Mouse (Mus musculus) stomach, embryonic 14.5 days (tissue): ENCODE measurements around the gene Med20. TPM values are rescaled to one million over a fixed set of nuclear protein-coding genes. Genes with fewer than 3 reads are reported as not detected.
"Not testable (repeated sequence)": the region's sequence is repeated elsewhere in the genome, so short reads cannot be mapped to it uniquely, and the experiment has no call there.

Experiments
- ATAC-seq: fragments of 200-750 bp; cut with Nextera tagmentation; 2 replicates; pipeline ENCODE4 v1.8.0; 2017; ENCODE audit warnings: low read depth, moderate TSS enrichment; ENCODE audit not compliant: insufficient number of reproducible peaks, insufficient read depth, low FRiP score
- H3K27ac ChIP-seq: fragments of 300-500 bp; sonication (generic); 2 replicates; pipeline ENCODE4 v1.5.1; 2014; ENCODE audit warnings: mild to moderate bottlenecking, low read length, moderate library complexity, mixed read lengths
- H3K27me3 ChIP-seq: fragments of 300-500 bp; sonication (generic); 2 replicates; pipeline ENCODE4 v1.6.1; 2014; ENCODE audit warnings: low read length, control low read depth, mixed read lengths; ENCODE audit not compliant: control insufficient read depth, insufficient read depth
- H3K36me3 ChIP-seq: fragments of 300-500 bp; sonication (generic); 2 replicates; pipeline ENCODE4 v1.6.1; 2014; ENCODE audit warnings: mild to moderate bottlenecking, control low read depth, low read length, moderate library complexity, mixed read lengths; ENCODE audit not compliant: control insufficient read depth, insufficient read depth
- H3K4me1 ChIP-seq: fragments of 300-500 bp; sonication (generic); 2 replicates; pipeline ENCODE4 v1.6.1; 2014; ENCODE audit warnings: low read length, control low read depth, mixed read lengths; ENCODE audit not compliant: control insufficient read depth, insufficient read depth
- H3K4me2 ChIP-seq: fragments of 300-500 bp; sonication (generic); replicated peaks from 2 replicates; pipeline ENCODE4 v1.6.1; 2014; ENCODE audit warnings: low read depth, low read length, control low read depth
- H3K4me3 ChIP-seq: fragments of 300-500 bp; sonication (generic); 2 replicates; pipeline ENCODE4 v1.5.1; 2014; ENCODE audit warnings: low read depth, low read length, control low read depth
- H3K9ac ChIP-seq: fragments of 300-500 bp; sonication (generic); replicated peaks from 2 replicates; pipeline ENCODE4 v1.6.1; 2014; ENCODE audit warnings: low read depth, mild to moderate bottlenecking, control low read depth, low read length, moderate library complexity, mixed read lengths
- H3K9me3 ChIP-seq: fragments of 300-500 bp; sonication (generic); 2 replicates; pipeline ENCODE4 v1.6.1; 2016; ENCODE audit warnings: low read depth, low read length, control low read depth; ENCODE audit not compliant: control insufficient read depth
- WGBS: fragments of 180-500 bp; shearing (Covaris S2); extraction: QIAGEN DNeasy Blood & Tissue Kit; methylation state at CpG from one replicate; pipeline ENCODE4 v1.1.7; 2014; 5-methylcytosine and 5-hydroxymethylcytosine counted together
- polyA plus RNA-seq: library from polyadenylated mRNA; unstranded; fragments of >200 nt; fragmentation: Nextera tagmentation; extraction: Ambion mirVana; gene quantifications from 2 replicates; pipeline ENCODE4 v1.2.1, GENCODE M21; 2014

Gene Med20
- polyA plus RNA-seq, 1 experiment from 2014 or later, result 47.1 TPM

DNA sequence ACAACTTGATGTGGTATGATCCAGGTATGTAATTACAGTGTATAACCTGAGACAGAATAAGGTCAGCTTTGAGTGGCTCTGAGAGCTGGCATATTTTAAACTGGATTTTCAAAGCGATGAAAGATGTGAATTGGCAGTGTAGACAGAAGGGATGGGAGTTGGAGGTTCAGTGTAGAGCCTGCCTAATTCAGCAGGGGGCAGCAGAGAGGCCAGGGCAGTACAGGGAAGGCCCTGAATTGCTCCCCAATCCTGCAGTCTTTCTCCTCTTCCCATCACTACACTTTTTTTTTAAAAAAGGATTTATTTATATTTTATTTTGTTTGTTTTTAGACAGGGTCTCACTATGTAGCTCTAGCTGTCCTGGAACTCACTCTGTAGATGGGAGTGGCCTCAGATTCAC, 2.6 kb downstream of the Med20 start:
- WGBS, result 89% methylated on average over 1 of the region's 1 CpGs
- no peaks in the 10 kb centered on the region for H3K9me3 ChIP-seq
- no peak overlapping the region for H3K9ac ChIP-seq
- peaks cover 28% of the 10 kb centered on the region for H3K36me3 ChIP-seq
- H3K27ac ChIP-seq, result no peak overlapping the region
- H3K27me3 ChIP-seq, result no peaks in the 10 kb centered on the region
- peaks cover 18% of the 10 kb centered on the region for H3K4me1 ChIP-seq
- ATAC-seq, result no peak
- H3K4me2 ChIP-seq, result no peak overlapping the region
- H3K4me3 ChIP-seq, result no peak overlapping the region

- Histone ChIP-seq H3K4me3 (no peak overlapping the region), H3K27ac (no peak overlapping the region), H3K27me3 (no peaks in the 10 kb centered on the region), H3K9me3 (no peaks in the 10 kb centered on the region), H3K4me2 (no peak overlapping the region), H3K4me1 (peaks cover 8% of the 10 kb centered on the region), H3K9ac (no peak overlapping the region), H3K36me3 (peaks cover 38% of the 10 kb centered on the region)
- 91% methylated on average over 8 of the region's 8 CpGs for WGBS
- ATAC-seq, result no peak
These were observed 4.7 kb downstream of the Med20 start for GRCm38 (mm10) chr17:47616119-47616518.

GRCm38 (mm10) chr17:47616652-47617051, 5.3 kb downstream of the Med20 start:
- Histone ChIP-seq H3K4me1 (peaks cover 8% of the 10 kb centered on the region), H3K36me3 (peaks cover 38% of the 10 kb centered on the region), H3K27ac (no peak overlapping the region), H3K9ac (no peak overlapping the region), H3K9me3 (no peaks in the 10 kb centered on the region), H3K4me3 (no peak overlapping the region), H3K27me3 (no peaks in the 10 kb centered on the region), H3K4me2 (no peak overlapping the region)
- no peak for ATAC-seq
- 94% methylated on average over 4 of the region's 4 CpGs for WGBS

- no peak overlapping the region for H3K9ac ChIP-seq
- 91% methylated on average over 9 of the region's 9 CpGs for WGBS
- no peak for ATAC-seq
- H3K9me3 ChIP-seq, result no peaks in the 10 kb centered on the region
- H3K36me3 ChIP-seq, result peaks cover 46% of the 10 kb centered on the region
- H3K4me1 ChIP-seq, result no peaks in the 10 kb centered on the region; the same call in 1 of the 2 replicates
- no peak overlapping the region for H3K27ac ChIP-seq
- no peak overlapping the region for H3K4me2 ChIP-seq
- no peaks in the 10 kb centered on the region for H3K27me3 ChIP-seq
- H3K4me3 ChIP-seq, result no peak overlapping the region
These were observed 6.4 kb downstream of the Med20 start for GRCm38 (mm10) chr17:47617605-47618307.

DNA sequence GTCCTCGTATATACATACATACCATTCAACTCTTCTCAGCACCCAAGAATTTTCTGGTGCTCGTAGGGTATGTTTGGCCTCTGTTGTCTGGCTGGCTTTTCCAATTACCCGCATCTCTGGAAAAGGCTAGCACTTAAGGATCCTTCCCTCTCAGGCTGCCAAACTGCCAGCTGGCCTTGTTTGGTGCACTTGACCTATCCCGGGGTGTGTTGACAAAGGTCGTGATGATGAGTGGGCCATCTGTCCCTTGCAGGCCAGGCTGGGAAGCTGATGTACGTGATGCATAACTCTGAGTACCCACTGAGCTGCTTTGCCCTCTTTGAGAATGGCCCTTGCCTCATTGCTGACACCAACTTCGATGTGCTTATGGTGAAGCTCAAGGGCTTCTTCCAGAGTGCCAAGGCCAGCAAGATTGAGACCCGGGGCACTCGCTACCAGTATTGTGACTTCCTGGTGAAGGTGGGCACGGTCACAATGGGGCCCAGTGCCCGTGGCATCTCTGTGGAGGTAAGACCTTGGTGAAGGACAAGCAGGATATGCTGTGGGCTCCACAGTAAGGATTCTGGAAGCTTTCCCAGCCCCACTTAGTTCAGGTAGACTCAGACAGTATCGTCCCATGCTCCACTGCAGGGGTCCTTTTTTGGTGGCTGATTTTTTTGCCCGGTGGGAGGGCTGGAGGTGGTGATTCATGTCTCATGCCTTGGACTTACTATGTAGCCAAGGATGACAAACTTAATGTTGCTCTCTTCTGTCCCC, 7.4 kb downstream of the Med20 start:
- H3K9me3 ChIP-seq, result no peaks in the 10 kb centered on the region
- H3K9ac ChIP-seq, result no peak overlapping the region
- no peaks in the 10 kb centered on the region for H3K27me3 ChIP-seq
- H3K36me3 ChIP-seq, result peaks cover 53% of the 10 kb centered on the region
- no peak overlapping the region for H3K27ac ChIP-seq
- 85% methylated on average over 13 of the region's 13 CpGs for WGBS
- no peak overlapping the region for H3K4me3 ChIP-seq
- H3K4me2 ChIP-seq, result no peak overlapping the region
- no peaks in the 10 kb centered on the region for H3K4me1 ChIP-seq
- ATAC-seq, result no peak

DNA sequence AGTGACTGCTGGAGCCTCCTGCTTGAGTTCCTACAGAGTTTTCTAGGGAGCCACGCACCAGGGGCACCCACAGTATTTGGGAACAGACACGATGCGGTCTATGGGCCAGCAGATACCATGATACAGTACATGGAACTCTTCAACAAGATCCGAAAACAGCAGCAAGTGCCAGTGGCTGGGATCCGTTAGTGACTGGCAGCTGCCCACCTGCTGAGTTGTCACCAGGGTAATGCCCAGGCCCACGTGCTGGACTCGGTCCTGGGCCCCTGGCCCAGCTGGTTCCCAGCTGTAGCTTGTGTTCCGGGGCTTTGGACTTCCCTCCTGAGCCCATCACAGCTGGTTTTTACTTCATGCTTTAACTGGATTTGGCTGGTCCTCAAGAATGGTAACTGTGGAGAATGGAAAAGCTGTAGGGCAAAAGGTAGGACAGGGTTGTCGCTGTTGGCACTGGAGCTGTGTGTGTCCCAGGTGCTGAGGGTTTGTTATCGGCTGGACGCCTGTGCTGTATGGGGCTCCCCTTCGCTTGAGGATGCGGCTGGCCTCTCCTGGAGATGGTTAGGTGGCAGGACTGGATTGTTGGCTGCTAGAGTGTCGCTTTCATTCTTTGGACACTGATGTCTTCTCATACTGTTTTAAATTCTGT, 11.7 kb downstream of the Med20 start:
- Histone ChIP-seq H3K9ac (no peak overlapping the region), H3K36me3 (peaks cover 47% of the 10 kb centered on the region), H3K27me3 (no peaks in the 10 kb centered on the region), H3K4me1 (peaks cover 1% of the 10 kb centered on the region; the same call in 1 of the 2 replicates), H3K9me3 (no peaks in the 10 kb centered on the region), H3K4me2 (no peak overlapping the region), H3K4me3 (no peak overlapping the region), H3K27ac (no peak overlapping the region)
- WGBS, result 96% methylated on average over 14 of the region's 14 CpGs
- no peak for ATAC-seq

DNA sequence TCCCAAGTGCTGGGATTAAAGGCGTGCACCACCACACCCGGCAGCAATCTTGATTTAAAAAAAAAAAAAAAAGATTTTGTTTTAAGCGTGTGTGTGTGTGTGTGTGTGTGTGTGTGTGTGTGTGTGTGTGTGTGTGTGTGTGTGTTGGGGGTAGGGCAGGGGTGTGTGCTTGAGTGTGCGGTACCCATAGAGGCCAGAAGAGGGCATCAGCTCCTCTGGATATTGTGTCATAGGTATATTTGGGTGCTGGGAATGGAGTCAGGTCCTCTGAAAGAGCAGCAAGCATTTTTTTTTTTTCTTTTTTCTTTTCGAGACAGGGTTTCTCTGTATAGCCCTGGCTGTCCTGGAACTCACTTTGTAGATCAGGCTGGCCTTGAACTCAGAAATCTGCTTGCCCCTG, 13.2 kb downstream of the Med20 start:
- H3K9ac ChIP-seq, H3K9me3 ChIP-seq, H3K27me3 ChIP-seq, ATAC-seq, H3K4me2 ChIP-seq, H3K4me1 ChIP-seq, H3K4me3 ChIP-seq, H3K27ac ChIP-seq: not testable (repeated sequence)
- H3K36me3 ChIP-seq, result peaks cover 40% of the 10 kb centered on the region
- WGBS, result 87% methylated on average over 4 of the region's 5 CpGs

DNA sequence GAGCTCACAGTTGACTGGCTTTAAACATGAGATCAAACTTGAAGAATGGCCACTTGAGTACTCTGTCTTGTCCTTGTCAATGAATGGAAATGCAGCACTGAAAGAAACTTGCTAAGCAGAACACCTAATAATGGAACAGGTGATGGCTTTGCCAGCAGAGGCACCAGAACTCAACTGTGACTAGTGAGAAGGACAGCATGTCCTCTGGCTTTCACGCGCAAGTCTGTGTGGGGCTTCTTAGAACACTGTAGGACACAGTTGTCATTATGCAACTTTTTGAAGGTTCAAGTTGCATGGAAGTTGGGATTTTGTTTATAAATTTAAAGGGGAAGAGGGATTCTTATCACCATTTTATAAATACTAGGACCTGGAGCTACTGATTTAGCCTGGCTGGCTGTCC, 13.7 kb downstream of the Med20 start:
- no peak overlapping the region for H3K4me2 ChIP-seq
- H3K4me3 ChIP-seq, result no peak overlapping the region
- H3K36me3 ChIP-seq, result peaks cover 38% of the 10 kb centered on the region
- no peak for ATAC-seq
- WGBS, result 95% methylated on average over 2 of the region's 2 CpGs
- no peaks in the 10 kb centered on the region for H3K27me3 ChIP-seq
- H3K27ac ChIP-seq, result no peak overlapping the region
- H3K9ac ChIP-seq, result no peak overlapping the region
- peaks cover 4% of the 10 kb centered on the region; the same call in 1 of the 2 replicates for H3K4me1 ChIP-seq
- no peaks in the 10 kb centered on the region for H3K9me3 ChIP-seq
